Mouse (Mus musculus): Measurements from ENCODE around the gene Gm32742. TPM values are rescaled to one million over a fixed set of nuclear protein-coding genes. Genes with fewer than 3 reads are reported as not detected.
"Not testable (repeated sequence)": the region's sequence is repeated elsewhere in the genome, so short reads cannot be mapped to it uniquely, and the experiment has no call there.

The Gm32742 gene
- total RNA-seq, 4 experiments from 2014 or later, result not detected

DNA sequence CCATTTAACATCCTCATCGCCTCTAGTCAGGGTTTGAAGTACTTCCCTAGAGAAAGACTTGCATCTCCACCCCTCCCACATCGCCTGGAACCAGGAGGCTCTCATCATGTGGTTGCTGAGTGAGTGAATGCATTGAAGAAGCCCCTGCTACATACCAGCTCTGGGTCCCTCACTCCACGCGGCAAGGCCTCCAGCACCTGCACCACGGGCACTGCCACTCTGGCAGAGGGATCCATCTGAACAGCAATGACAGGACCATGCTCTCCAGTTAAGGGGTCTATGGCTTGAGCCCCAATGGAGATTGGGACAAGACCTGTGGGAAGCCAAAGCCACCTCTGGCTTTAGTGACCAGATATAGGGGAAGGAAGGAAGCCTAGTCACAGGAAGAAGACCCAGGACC is 18.0 kb downstream of the Gm32742 start:
- no peak for DNase-seq

- DNase-seq, result no peak
These were observed 18.8 kb downstream of the Gm32742 start for GRCm38 (mm10) chr9:51146496-51146895.

DNA sequence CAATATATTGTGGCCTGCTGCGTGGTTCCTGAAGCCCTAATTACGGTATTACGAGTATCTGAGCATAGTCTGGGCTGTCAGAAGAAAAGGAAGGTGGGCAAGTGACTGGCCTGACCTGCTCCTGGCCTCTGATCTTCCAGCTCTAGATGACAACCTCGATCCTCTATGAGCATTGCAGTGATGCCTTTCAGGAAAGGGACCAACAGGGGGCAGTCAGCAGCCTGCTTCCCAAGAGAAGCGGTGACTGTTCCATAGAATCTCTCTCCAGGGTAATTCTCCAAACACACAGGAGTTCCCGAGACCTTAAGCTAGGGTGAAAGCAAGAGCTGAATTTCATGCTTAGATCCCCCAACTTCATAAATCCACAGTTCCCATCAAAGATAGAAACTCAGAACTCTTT is 21.1 kb downstream of the Gm32742 start:
- DNase-seq, result no peak

DNA sequence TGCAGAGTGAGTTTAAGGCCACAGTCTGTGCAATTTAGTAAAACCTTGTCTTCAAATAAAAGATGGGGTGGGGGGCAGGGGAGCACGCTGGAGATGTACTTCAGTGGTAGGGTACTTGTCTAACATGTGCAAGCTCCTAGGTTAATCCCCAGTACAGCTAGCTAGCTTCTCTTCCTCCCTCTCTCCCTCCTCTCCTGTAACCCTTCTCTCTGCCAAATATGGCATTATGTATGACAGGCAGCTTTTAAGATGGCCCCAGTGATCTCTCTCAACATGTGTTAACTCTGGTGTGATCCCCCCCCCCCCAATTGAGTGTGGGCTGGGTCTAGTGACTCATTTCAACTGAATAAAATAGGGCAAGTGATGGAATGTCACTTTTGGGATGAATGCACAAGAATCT is 21.9 kb downstream of the Gm32742 start:
- DNase-seq, result no peak

GRCm38 (mm10) chr9:51140711-51141110 is 24.6 kb downstream of the Gm32742 start:
- no peak for DNase-seq

DNA sequence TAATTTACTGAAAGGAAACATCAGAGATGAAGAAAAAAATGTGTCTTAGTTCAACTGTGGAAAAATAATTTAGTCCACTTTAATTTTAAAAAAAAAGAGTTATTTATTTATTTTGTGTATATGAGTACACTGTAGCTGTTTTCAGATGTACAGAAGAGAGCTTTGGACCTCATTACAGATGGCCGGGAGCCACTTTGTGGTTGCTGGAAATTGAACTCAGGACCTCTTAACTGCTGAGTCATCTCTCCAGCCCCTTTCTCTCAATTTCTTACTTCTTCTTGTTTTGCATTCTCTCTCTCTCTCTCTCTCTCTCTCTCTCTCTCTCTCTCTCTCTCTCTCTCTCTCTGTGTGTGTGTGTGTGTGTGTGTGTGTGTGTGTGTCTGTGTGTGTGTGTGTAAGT is 25.9 kb downstream of the Gm32742 start:
- DNase-seq, result not testable (repeated sequence)

GRCm38 (mm10) chr9:51138301-51138700 is 27.0 kb downstream of the Gm32742 start:
- no peak for DNase-seq

DNA sequence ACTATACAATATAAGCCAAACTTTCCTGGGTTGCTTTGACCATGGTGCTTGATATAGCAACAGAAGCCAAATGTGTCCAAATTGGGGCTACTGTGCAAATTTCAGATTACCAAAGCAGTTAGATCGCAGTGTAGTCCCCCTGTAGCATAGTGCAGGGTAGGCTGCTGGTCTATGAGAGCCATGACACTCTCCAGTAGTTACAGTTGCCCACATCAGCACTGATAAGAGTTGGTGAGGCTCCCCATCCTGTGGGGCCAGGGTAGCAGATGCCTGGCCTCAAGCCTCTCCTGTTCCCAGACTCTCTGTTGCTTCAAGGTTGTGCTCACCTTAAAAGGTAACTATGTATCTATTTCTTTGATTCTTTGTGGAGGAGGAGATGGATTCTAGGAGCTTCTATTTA is 27.5 kb downstream of the Gm32742 start:
- DNase-seq, result no peak

- no peak for DNase-seq
These were observed 27.9 kb downstream of the Gm32742 start for GRCm38 (mm10) chr9:51137432-51137831.

GRCm38 (mm10) chr9:51136985-51137384 is 28.3 kb downstream of the Gm32742 start:
- no peak for DNase-seq

DNA sequence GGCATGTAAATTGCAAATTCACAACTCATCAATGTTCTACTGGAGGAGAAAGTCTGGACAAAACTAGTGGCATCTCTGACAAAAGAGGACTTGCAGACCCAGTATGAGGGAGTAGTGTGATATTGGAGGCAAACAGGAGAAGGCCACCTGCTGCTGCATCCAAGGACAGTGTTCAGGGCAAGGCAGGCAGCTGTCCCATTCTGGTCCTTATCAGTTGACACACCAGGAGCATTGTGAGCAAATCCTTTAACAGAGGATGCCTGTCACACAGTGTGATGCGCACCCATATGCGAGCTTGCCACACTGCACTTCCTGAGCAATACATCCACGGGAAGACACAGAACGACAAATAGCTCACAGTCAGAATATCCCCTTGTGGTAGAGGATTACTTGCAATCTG is 50.5 kb downstream of the Gm32742 start:
- DNase-seq, result no peak

DNA sequence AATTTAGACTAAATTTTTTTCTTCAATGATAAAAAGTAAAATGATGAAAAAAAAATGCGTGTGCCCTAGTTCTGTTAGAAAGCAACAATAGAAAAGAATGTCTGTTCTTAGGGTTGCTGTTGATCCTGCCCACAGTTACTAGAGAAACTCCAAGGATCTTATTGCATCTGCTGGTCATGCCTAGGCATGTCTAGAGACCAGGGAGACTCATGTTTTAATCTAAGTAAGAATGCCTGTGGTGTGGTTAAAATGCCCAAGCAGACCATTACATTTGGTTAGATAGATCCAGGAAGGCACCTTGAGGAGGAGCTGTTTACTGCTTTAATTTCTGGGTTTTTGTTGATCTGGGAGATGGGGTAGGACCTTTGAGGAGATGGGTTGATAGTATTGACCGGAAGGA is 59.6 kb downstream of the Gm32742 start:
- no peak for DNase-seq

DNA sequence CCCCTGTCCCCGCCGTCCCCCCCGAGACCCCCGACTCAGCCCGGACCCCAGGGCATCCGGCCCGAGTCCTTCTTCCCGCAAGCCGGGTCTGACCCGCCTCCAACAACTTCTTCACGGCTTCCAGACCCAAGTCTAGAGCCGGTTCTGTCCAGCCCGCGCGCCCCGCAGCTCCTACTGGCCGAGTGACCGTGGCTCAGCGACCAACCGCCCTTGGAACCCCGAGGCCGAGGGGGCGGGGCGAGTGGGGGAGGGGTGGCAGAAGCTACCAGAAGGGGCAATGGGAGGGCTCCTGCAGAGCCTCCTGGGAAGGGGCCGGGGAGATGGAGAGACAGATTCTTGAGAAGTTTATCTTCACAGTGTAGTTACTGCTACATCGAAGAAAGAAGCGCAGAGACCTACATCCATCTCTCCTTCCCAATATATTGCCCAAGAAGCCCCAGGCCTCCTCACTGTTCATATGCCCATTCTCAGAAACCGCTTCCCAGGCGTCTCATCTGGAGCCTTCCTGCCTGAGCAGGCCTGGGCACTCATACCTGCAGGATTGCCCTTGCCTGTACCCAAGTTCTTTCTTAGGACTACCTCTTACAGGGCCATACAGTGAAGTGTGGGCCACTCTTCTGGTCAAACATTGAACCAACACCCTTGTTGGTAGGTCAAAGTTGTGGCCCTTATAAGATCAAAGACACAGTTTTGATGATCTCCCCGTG is 61.4 kb downstream of the Gm32742 start:
- peak; percentile 26 for DNase-seq

- peak; percentile 61 for DNase-seq
These were observed 62.1 kb downstream of the Gm32742 start for GRCm38 (mm10) chr9:51102963-51103807.

- DNase-seq, result peak; percentile 61
These were observed 63.4 kb downstream of the Gm32742 start, which contains the start of gene 4833427G06Rik for GRCm38 (mm10) chr9:51101756-51102425. Gene 4833427G06Rik, minus strand, starts transcription at chr9:51102078.

DNA sequence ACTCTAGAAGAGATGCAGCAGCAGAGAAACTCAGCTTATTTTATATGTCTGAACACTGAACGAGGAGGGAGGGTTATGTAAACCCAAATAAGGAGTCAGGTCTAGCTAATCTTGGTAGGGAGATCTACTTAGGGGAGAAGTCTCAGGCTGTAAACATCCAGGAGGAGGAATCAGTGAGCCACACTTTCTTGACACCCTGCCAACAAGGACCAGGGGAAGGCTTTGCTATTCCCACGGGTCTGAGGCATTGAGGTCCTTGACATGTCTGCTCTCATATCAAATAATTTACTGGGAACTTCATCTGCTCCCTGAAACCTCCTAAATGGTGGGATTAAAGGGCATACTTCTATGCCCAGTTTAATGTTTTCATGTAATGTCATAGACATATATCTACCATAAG is 69.0 kb downstream of the Gm32742 start:
- DNase-seq, result peak; percentile 45

DNA sequence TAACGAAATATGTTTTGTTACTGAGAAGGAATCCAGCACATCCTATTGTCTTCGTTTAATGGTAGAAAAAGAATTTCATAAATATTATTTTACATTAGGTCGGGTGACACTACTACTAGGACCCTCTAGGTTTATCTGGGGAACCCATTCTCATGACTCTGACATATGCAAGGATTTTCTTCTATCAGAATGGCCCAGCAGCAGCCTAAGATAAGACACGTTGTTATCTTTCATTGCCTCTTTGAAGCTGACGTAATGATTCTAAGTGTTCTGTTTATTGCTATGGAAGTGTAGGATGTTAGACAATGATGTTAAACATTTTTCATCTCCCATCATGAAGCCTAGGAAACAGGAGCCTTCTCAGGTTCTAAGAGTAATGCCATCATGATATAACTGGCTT is 71.6 kb downstream of the Gm32742 start:
- DNase-seq, result no peak

- no peak for DNase-seq
These were observed 83.7 kb downstream of the Gm32742 start for GRCm38 (mm10) chr9:51081614-51082013.

Small RNAs within 50 kb of the gene (microRNA-seq; reads per million reads assigned to microRNA genes)
- gene Mir34b, result 45.9 to 76.2 reads per million in 2 experiments
- 1,058 to 1,930 reads per million in 2 experiments for gene Mir34c

Other genes with a start within 250 kb of the Gm32742 start
- 10 to 100 TPM; 58.6 to 85.4 (median 73.7) TPM for gene Sik2, start 156.4 kb downstream of the Gm32742 start, total RNA-seq (2022)
- gene Btg4, start 104.6 kb downstream of the Gm32742 start, total RNA-seq (2022), result not detected
- gene Layn, start 88.4 kb downstream of the Gm32742 start, total RNA-seq (2022), result 10 to 100 TPM in 1 of 4 experiments, 1 to 10 TPM in 3; 6.1 to 10.9 (median 9.7) TPM
- gene 4833427G06Rik, start 63.4 kb downstream of the Gm32742 start, total RNA-seq (2022), result under 1 TPM in 2 of 4 experiments, not detected in 2; 0.49 to 0.70 TPM
- under 1 TPM; 0.35 to 0.71 (median 0.52) TPM for gene Pou2af1, start 48.2 kb upstream of the Gm32742 start, total RNA-seq (2022)
- 1 to 10 TPM; 2.9 to 3.9 (median 3.5) TPM for gene Colca2, start 113.1 kb upstream of the Gm32742 start, total RNA-seq (2022)
- gene 1810046K07Rik, start 163.4 kb upstream of the Gm32742 start, total RNA-seq (2022), result under 1 TPM in 1 of 4 experiments, not detected in 3; 0.17 TPM